Mouse (Mus musculus) embryonic fibroblast, embryonic 13.5 days (primary cell): Measurements from ENCODE around the gene Rnf224. TPM values are rescaled to one million over a fixed set of nuclear protein-coding genes. Genes with fewer than 3 reads are reported as not detected.

Experiments
- H3K27ac ChIP-seq: 2 replicates; pipeline ENCODE4 v1.5.1; 2012; ENCODE audit warnings: low read length, control low read depth, inconsistent platforms; ENCODE audit not compliant: insufficient read depth
- H3K4me1 ChIP-seq: 2 replicates; pipeline ENCODE4 v1.6.1; 2011; ENCODE audit warnings: low read length; ENCODE audit not compliant: control insufficient read depth, insufficient read depth
- H3K4me3 ChIP-seq: 2 replicates; pipeline ENCODE4 v1.5.1; 2011; ENCODE audit warnings: mild to moderate bottlenecking, control low read depth, low read length; ENCODE audit not compliant: insufficient read depth
- CTCF ChIP-seq: IDR thresholded peaks from 2 replicates; pipeline ENCODE4 v1.5.1; 2011; ENCODE audit warnings: mild to moderate bottlenecking, control low read depth, low read length, moderate library complexity, borderline replicate concordance; ENCODE audit not compliant: insufficient read depth
- POLR2A ChIP-seq: IDR thresholded peaks from 2 replicates; pipeline ENCODE4 v1.6.1; 2011; ENCODE audit warnings: low read depth, mild to moderate bottlenecking, control low read depth, low read length, moderate library complexity
- polyA plus RNA-seq: library from polyadenylated mRNA; stranded (reverse); fragments of >200 nt; gene quantifications from 2 replicates; pipeline ENCODE4 v1.2.4, GENCODE M21; 2011; ENCODE audit warnings: low read depth; ENCODE audit not compliant: missing spikeins, insufficient read length

Rnf224 gene
- polyA plus RNA-seq, 1 experiment = not detected

- peak within 1 kb of the TSS; percentile 53 for H3K27ac ChIP-seq
- peak within 1 kb of the TSS; percentile 42 for H3K4me3 ChIP-seq
- no peak for TF ChIP-seq CTCF
- TF ChIP-seq POLR2A = peak; percentile 58
- peaks cover 18% of the 10 kb centered on the region for H3K4me1 ChIP-seq
Measured at GRCm38 (mm10) chr2:25196172-25196954, 40.2 kb downstream of the Rnf224 start, which contains the start of gene Tor4a. Tor4a (minus strand) TSS chr2:25196886.

GRCm38 (mm10) chr2:25195211-25196156, 41.1 kb downstream of the Rnf224 start:
- no peak for TF ChIP-seq CTCF
- TF ChIP-seq POLR2A = 0 out of 2 replicates have a peak, but pooled peaks have one; percentile 27
- Histone ChIP-seq H3K4me3 (peak overlapping the region; percentile 42), H3K4me1 (peaks cover 18% of the 10 kb centered on the region), H3K27ac (peak overlapping the region; percentile 53; the same call in 1 of the 2 replicates)

- no peak overlapping the region for H3K4me3 ChIP-seq
- TF ChIP-seq POLR2A = no peak
- no peak for TF ChIP-seq CTCF
- H3K27ac ChIP-seq = no peak overlapping the region
- H3K4me1 ChIP-seq = peaks cover 18% of the 10 kb centered on the region
Measured at GRCm38 (mm10) chr2:25194486-25195171, 42.0 kb downstream of the Rnf224 start.

GRCm38 (mm10) chr2:25194006-25194405, 42.6 kb downstream of the Rnf224 start:
- no peak overlapping the region for H3K4me3 ChIP-seq
- no peak overlapping the region for H3K27ac ChIP-seq
- peaks cover 15% of the 10 kb centered on the region for H3K4me1 ChIP-seq
- TF ChIP-seq POLR2A (no peak), CTCF (no peak)

GRCm38 (mm10) chr2:25193330-25193770, 43.2 kb downstream of the Rnf224 start:
- Histone ChIP-seq H3K4me3 (no peak overlapping the region), H3K27ac (no peak overlapping the region), H3K4me1 (peaks cover 13% of the 10 kb centered on the region; the same call in 1 of the 2 replicates)
- TF ChIP-seq POLR2A (0 out of 2 replicates have a peak, but pooled peaks have one; percentile 13), CTCF (peak; percentile 92)

GRCm38 (mm10) chr2:25187841-25188240, 48.7 kb downstream of the Rnf224 start:
- Histone ChIP-seq H3K27ac (no peak overlapping the region), H3K4me1 (no peaks in the 10 kb centered on the region), H3K4me3 (no peak overlapping the region)
- TF ChIP-seq POLR2A (no peak), CTCF (no peak)

- TF ChIP-seq POLR2A = no peak
- TF ChIP-seq CTCF = no peak
- Histone ChIP-seq H3K27ac (no peak overlapping the region), H3K4me1 (no peaks in the 10 kb centered on the region), H3K4me3 (no peak overlapping the region)
Measured at GRCm38 (mm10) chr2:25186575-25186930, 50.0 kb downstream of the Rnf224 start.

GRCm38 (mm10) chr2:25185625-25186574, 50.7 kb downstream of the Rnf224 start:
- Histone ChIP-seq H3K4me3 (peak overlapping the region; percentile 10; the same call in 1 of the 2 replicates), H3K4me1 (no peaks in the 10 kb centered on the region), H3K27ac (no peak overlapping the region)
- TF ChIP-seq CTCF = peak; percentile 42; the same call in 1 of the 2 replicates
- no peak for TF ChIP-seq POLR2A
